Mouse (Mus musculus) G1E (cell line): ENCODE measurements at regions not wholly inside any gene's neighbourhood (a gene's known extent, or its start where the extent isn't known, plus 50 kb on each side); places are given as distances from the start of the nearest gene placed in this dataset.

Source experiments
- ATAC-seq: 2 replicates; pipeline ENCODE4 v1.8.0; 2016; ENCODE audit warnings: mild to moderate bottlenecking; ENCODE audit not compliant: insufficient number of reproducible peaks, poor library complexity, low FRiP score, severe bottlenecking; ENCODE audit errors: extremely low read depth
- DNase-seq: peaks from one replicate; pipeline ENCODE4 v3.0.0; 2012; ENCODE audit warnings: low spot score
- H3K27me3 ChIP-seq: 2 replicates; pipeline ENCODE4 v1.6.1; 2012; ENCODE audit warnings: mild to moderate bottlenecking, low read length, inconsistent platforms; ENCODE audit not compliant: insufficient read depth
- H3K36me3 ChIP-seq: replicated peaks from 2 replicates; pipeline ENCODE3; 2012; ENCODE audit warnings: mild to moderate bottlenecking, inconsistent platforms
- H3K4me1 ChIP-seq: 2 replicates; pipeline ENCODE4 v1.6.1; 2012; ENCODE audit warnings: low read depth, low read length, inconsistent platforms, mixed read lengths; ENCODE audit not compliant: insufficient read depth
- H3K4me3 ChIP-seq: 2 replicates; pipeline ENCODE4 v1.5.1; 2012; ENCODE audit warnings: low read depth, mild to moderate bottlenecking, inconsistent platforms, low read length, moderate library complexity, mixed read lengths
- H3K9me3 ChIP-seq: replicated peaks from 2 replicates; pipeline ENCODE4 v1.6.1; 2012; ENCODE audit warnings: inconsistent platforms
- CTCF ChIP-seq: IDR thresholded peaks from 2 replicates; pipeline ENCODE4 v1.5.1; 2012; ENCODE audit warnings: low read depth, low read length, inconsistent platforms, mixed read lengths
- GATA1 ChIP-seq: IDR thresholded peaks from 2 replicates; pipeline ENCODE4 v1.6.1; 2012; ENCODE audit warnings: borderline replicate concordance, low read length, inconsistent platforms, mixed read lengths
- GATA2 ChIP-seq: IDR thresholded peaks from 2 replicates; pipeline ENCODE4 v1.6.1; 2012; ENCODE audit warnings: low read depth, low read length, inconsistent platforms, borderline replicate concordance
- POLR2AphosphoS5 ChIP-seq: IDR thresholded peaks from 2 replicates; pipeline ENCODE4 v1.6.1; 2012; ENCODE audit warnings: low read depth, low read length, inconsistent platforms; ENCODE audit not compliant: insufficient replicate concordance
- TAL1 ChIP-seq: conservative IDR thresholded peaks from 2 replicates; pipeline ENCODE4 v1.6.1; 2012; ENCODE audit warnings: low read depth, low read length, inconsistent platforms, mixed read lengths

DNA sequence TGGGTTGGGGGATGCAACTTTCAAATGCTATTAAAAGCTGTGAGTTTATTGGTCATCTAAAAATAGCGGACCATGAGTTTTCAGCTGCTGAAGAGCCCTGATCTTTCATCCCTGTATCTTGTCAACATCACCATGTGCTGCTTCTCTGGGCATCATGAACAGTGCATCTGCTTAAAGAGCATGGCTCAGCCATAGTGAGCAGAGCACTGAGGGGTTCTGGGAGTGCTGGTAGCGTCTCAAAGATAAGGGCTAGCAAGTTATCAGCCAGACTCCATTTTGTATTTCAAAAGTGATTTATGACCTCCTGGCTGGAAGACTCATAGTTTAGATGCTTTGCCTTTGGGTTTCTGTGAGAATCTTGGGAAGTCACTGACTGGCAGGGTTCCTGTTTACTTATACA is 173.5 kb upstream of the Itga4 start:
- Histone ChIP-seq H3K27me3 (no peaks in the 10 kb centered on the region), H3K4me1 (peaks cover 46% of the 10 kb centered on the region), H3K36me3 (no peaks in the 10 kb centered on the region), H3K4me3 (no peak overlapping the region), H3K9me3 (no peaks in the 10 kb centered on the region)
- ATAC-seq = no peak
- DNase-seq = no peak
- TF ChIP-seq TAL1 (no peak), POLR2AphosphoS5 (no peak), CTCF (no peak), GATA1 (no peak), GATA2 (no peak)

DNA sequence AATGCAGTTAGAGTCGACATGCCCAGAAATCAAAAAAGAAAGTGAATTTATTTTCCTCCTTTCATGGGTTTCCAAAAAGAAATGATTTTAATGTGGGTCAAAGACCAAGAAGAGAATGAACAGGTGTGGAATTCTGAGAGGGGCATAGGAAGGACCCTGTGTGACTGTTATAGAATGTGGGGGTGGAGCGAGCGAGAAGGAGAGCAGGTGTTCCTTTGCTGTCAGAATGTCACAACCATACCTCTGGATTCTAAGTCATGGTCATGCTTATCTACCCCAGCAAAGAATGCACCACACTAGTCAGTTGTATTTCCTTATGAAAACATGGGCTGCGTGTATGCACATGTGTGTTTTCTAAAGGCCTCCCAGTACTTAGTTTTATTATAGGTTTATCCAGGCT is 168.9 kb upstream of the Itga4 start:
- no peak for DNase-seq
- Histone ChIP-seq H3K36me3 (no peaks in the 10 kb centered on the region), H3K27me3 (no peaks in the 10 kb centered on the region), H3K4me1 (peaks cover 20% of the 10 kb centered on the region), H3K9me3 (no peaks in the 10 kb centered on the region), H3K4me3 (no peak overlapping the region)
- TF ChIP-seq POLR2AphosphoS5 (no peak), TAL1 (no peak), GATA1 (no peak), GATA2 (no peak), CTCF (no peak)
- ATAC-seq = no peak

DNA sequence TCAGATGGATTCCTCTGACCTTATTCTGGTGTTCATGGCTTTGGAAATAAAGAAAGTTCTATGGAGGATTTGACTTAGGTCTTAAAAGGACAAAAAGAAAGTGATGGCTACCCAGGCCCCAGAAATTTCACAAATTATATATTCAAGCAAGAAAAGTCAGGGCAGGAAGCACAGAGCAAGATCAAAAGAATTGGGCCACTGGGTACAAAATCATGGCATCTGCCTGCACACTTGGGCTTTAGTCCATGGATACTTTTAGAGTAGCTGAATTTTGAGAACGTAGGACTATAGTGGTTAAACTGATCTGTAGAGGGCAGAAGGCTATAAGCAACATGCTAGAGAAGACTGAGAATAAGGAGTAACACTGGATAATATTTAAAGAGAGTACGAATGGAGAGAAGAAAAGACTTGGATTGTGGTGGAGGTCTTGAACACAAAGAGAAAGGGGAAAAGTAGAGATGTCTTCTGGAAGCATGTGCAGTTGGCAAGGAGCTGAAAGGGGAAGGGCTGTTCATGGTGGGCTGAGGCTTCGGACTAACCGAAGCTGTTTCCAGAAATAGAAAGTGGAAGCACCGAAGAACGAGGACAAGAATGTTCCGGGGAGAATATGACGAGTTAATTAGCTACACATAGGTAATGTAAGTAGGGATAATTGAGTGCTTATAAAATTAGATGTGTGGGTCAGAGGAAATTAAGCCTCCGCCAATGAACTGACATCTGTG is 168.2 kb upstream of the Itga4 start:
- no peak for ATAC-seq
- Histone ChIP-seq H3K4me1 (peaks cover 20% of the 10 kb centered on the region), H3K36me3 (no peaks in the 10 kb centered on the region), H3K9me3 (no peaks in the 10 kb centered on the region), H3K4me3 (no peak overlapping the region), H3K27me3 (no peaks in the 10 kb centered on the region)
- no peak for DNase-seq
- no peak for TF ChIP-seq GATA2
- TF ChIP-seq POLR2AphosphoS5 = no peak
- no peak for TF ChIP-seq GATA1
- no peak for TF ChIP-seq CTCF
- TF ChIP-seq TAL1 = no peak

DNA sequence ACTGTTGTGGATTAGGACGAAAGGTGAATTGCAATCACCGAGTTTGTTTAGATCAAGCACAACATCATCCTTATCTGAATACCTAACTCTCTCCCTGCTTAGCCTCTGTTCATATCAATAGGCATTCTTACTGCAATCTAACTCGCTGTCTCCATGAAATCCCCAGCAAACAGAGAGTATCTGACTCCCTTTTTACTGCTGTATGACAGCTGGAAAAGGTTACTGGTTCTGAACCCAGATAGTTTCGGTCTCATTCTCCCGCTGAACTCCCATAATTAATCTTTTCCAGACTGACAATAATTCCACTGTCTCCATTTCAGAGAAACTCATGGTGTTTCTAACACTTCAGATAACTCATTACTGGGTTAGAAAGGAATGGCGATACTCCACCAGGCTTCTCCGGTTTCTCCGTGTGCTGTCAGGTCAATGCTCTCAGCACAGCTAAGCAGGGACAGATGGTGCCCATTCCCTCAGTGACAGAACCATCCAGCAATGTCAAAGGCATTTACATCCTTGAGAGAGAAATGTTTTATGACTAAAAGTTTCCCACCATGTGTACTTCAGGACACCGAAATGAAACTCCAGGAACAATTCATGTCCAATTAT is 167.5 kb upstream of the Itga4 start:
- no peak for ATAC-seq

DNA sequence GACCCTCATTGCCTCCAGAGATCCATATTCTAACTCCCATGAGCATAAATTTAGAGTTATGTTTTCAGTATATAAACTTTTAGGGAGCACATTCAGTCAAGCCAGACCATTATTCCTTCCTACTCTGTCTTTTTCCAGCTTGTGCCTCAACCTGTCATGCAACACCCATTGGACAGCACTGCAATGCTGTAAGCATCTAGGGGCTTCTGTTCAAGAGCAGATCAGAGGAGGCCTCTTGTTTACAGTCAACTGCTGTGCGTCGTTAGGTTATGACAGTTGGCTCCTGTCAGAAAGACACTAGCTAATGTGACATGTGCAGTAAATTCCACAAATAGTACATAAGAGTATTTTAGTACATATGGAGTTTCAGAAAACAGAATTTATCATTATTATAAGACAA is 165.0 kb upstream of the Itga4 start:
- DNase-seq (no peak), ATAC-seq (no peak)
- peaks cover 9% of the 10 kb centered on the region for H3K4me1 ChIP-seq
- TF ChIP-seq CTCF = no peak
- no peaks in the 10 kb centered on the region for H3K27me3 ChIP-seq
- H3K9me3 ChIP-seq = no peaks in the 10 kb centered on the region
- no peaks in the 10 kb centered on the region for H3K36me3 ChIP-seq
- no peak overlapping the region for H3K4me3 ChIP-seq

More for the DNA sequence above, 167.5 kb upstream of the Itga4 start:
- Histone ChIP-seq H3K4me3 (no peak overlapping the region), H3K36me3 (no peaks in the 10 kb centered on the region), H3K9me3 (no peaks in the 10 kb centered on the region), H3K27me3 (no peaks in the 10 kb centered on the region), H3K4me1 (peaks cover 17% of the 10 kb centered on the region)
- no peak for TF ChIP-seq TAL1
- TF ChIP-seq GATA1 = no peak
- no peak for TF ChIP-seq POLR2AphosphoS5
- TF ChIP-seq GATA2 = no peak
- TF ChIP-seq CTCF = no peak
- DNase-seq = no peak

DNA sequence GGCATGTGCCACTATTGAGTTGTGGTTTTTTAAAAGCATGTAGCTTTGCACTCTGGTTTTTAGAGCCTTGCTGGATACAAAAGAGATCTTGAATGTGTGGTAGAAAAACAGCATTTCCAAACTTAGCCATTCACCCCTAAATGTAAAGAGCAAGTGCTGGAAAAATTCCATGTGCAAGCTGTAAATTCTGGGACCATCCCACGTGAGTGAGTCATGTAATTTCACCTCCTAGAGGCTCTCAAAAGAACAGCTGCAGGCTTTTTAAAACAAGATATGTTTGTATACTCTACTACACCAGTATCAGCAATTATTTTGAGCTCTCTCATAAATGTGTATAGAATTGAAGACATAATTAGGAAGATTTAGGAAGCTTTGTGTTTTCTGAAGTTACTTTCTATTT is 160.9 kb upstream of the Itga4 start:
- no peak for TF ChIP-seq POLR2AphosphoS5
- TF ChIP-seq CTCF = no peak
- no peak for TF ChIP-seq TAL1
- TF ChIP-seq GATA1 = no peak
- no peaks in the 10 kb centered on the region for H3K27me3 ChIP-seq
- ATAC-seq = no peak

More for the DNA sequence above, 160.9 kb upstream of the Itga4 start:
- Histone ChIP-seq H3K9me3 (no peaks in the 10 kb centered on the region), H3K36me3 (no peaks in the 10 kb centered on the region), H3K4me1 (peaks cover 19% of the 10 kb centered on the region), H3K4me3 (no peak overlapping the region)
- DNase-seq = no peak
